Mouse (Mus musculus) brown adipose tissue, adult 24 weeks (tissue): ENCODE data around the gene Fgf15. TPM values are rescaled to one million over a fixed set of nuclear protein-coding genes. Genes with fewer than 3 reads are reported as not detected.

ENCODE experiments used
- H3K27ac ChIP-seq: fragments of 200-500 bp; replicated peaks from 2 replicates; pipeline ENCODE4 v1.5.1; 2012; ENCODE audit warnings: low read depth, mild to moderate bottlenecking, low read length
- H3K4me1 ChIP-seq: fragments of 200-500 bp; 2 replicates; pipeline ENCODE4 v1.6.1; 2012; ENCODE audit warnings: low read length, mixed read lengths; ENCODE audit not compliant: control insufficient read depth, insufficient read depth, insufficient read length
- H3K4me3 ChIP-seq: fragments of 200-500 bp; 2 replicates; pipeline ENCODE4 v1.5.1; 2012; ENCODE audit warnings: low read depth, mild to moderate bottlenecking, low read length, moderate library complexity; ENCODE audit not compliant: insufficient read depth
- polyA plus RNA-seq: library from polyadenylated mRNA; stranded (reverse); fragments of >200 nt; gene quantifications from 2 replicates; pipeline ENCODE4 v1.2.4, GENCODE M21; 2012; ENCODE audit not compliant: missing spikeins, insufficient read depth, insufficient read length

Gene Fgf15
- polyA plus RNA-seq, 1 experiment: not detected

DNA sequence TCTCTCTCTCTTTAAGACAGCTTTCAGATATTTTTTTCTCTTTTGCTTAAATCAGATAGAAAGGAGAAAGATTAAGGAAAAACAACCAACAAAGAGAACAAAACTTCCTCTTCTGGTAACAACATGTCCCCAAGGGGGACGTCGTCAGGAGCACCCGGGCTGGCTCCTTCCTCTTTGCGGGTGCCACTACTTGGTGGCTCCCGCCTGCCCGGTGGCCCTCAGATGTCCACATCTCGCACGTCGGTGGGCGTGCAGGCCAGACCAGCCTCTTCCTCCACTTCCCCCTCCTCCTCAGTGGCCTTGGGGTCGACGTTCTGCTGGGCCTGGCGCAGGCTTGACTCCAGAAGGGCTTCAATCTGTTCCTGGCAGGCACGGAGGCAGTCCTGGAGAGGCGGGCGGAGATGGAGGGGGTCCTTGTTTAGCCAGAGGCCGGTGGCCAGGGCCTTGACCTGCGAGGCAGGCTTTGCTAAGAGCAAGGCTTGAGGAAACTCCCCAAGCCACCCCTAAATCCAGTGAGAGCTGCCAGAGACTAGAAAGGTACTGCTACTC, 36.1 kb downstream of the Fgf15 start:
- Histone ChIP-seq H3K4me3 (no peak overlapping the region), H3K4me1 (peaks cover 17% of the 10 kb centered on the region), H3K27ac (no peak overlapping the region)

DNA sequence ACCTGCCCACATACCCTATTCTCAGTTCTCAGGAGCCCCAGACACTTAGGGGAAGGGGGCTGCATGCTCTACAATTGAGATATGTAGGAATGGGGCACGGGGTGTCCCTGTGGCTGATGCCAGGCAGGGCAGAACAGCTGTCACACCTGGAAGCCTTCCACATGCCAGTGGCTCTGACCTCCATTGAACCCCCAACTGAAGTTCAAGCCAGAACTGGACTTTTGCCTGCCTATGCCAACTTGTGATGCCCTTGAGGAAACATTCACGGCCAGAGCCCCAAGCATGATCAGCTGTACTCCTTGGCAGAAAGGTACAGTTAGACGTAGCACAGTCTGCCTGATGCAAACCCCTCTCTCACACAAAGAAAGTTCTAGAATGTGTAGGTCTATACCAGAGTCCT, 37.0 kb downstream of the Fgf15 start:
- Histone ChIP-seq H3K4me1 (peaks cover 13% of the 10 kb centered on the region), H3K4me3 (no peak overlapping the region), H3K27ac (0 out of 2 replicates have a peak overlapping the region, but pooled peaks have one; percentile 11)

DNA sequence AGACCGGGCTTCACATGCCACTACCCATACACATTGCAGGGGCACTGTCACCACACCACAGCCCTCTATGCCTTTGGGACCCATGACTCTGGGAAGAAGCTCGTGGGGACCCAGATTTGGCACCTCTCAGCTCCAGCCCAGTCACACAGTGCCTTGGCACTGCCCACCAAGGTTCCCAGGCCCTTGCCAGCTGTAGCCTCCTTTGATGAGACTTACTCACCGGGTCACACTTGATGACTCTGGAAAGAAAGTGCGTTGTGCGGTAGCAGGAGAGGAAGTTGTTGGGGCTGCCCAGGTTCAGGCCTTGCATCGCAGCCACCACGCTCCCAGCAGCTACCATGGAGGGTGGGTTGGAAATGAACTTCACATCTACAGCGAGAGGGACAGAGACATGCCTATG, 37.5 kb downstream of the Fgf15 start:
- Histone ChIP-seq H3K4me3 (no peak overlapping the region), H3K4me1 (peaks cover 9% of the 10 kb centered on the region), H3K27ac (0 out of 2 replicates have a peak overlapping the region, but pooled peaks have one; percentile 11)

DNA sequence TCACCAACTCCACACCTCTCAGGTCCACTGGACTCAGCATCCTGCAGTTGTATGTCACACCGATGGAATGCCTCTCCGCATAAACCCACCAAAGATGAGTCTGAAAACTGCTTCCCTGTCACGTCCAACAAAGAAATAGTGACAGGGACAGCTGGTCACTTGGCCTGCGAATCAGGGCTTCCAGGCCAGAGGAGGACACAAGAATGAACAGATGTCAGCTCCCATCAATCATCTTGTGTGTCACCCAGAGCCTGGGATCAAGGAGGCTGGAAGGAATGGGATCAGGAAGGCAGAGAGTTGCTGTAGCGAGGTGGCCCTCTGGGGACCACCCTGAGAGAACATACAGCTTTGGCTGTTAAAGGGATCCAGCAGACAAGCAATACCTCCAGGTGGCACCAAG, 38.6 kb downstream of the Fgf15 start:
- H3K4me1 ChIP-seq: peaks cover 4% of the 10 kb centered on the region
- H3K4me3 ChIP-seq: no peak overlapping the region
- no peak overlapping the region for H3K27ac ChIP-seq

DNA sequence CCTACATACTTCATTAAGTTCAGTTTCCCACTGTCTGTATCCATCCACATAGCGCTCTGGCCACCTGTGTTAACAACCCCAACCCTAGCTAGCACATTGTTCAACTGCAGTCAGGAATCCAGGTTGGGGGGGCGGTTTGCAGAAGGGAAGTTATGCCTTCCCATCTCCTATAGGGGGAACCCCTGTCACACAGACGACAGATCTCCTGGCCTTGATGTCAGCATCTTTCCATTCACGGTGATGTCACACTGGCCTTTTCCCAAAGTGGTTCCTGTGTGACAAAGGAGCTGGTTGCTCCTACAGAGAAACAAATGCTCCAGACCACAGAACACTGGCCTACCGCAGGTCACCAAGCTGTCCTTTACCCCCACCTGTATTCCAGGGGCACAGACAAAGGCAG, 39.2 kb downstream of the Fgf15 start:
- Histone ChIP-seq H3K4me3 (no peak overlapping the region), H3K4me1 (peaks cover 4% of the 10 kb centered on the region), H3K27ac (no peak overlapping the region)

DNA sequence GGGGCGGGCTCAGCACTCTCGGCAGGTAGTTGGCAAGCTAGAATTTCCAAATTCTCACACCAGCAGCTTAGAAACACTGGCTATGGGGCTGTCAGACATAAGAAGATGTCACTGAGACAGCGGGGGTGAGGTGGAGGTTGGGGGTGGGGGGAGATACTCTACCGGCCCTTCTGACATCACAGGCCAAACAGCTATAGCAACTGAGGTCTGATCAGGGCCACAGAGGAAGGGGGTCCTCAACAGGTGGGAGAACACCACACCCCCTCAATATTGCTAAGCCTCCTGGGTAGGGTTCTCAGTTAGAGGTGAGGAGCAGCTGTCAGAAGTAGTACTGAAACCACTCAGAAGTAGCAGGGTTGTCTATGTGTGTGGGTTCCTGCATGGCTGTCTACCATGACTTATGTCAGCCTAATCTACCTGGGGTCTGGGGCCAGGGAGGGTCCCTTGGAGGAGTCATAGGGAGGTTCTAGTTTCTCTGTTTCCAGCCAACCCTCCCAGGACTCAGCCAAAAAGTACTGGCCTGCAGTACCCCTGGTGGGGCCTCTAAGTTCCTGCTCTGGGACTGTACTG, 40.1 kb downstream of the Fgf15 start:
- Histone ChIP-seq H3K27ac (no peak overlapping the region), H3K4me3 (no peak overlapping the region), H3K4me1 (peaks cover 4% of the 10 kb centered on the region)

DNA sequence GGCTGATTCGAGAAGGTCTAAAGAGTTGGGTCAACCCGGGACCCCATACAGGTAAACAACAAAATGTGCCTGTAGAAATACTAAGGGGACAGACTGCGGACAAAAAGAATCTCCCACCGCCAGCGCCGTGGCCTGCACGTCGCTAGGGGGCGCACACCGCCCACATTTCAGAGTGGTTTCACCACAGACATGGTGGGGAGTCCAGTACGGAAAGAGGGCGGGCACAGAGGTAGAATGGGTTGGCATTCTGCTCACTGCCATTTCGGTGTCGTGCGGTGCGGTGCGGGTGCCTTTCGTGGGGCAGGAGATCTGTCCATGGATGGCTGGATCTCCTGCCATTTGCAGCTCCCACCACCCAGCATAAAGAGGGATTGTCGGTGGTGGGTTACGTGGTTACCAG, 41.2 kb downstream of the Fgf15 start:
- H3K4me1 ChIP-seq: peaks cover 7% of the 10 kb centered on the region
- H3K4me3 ChIP-seq: peak overlapping the region; percentile 85
- H3K27ac ChIP-seq: 0 out of 2 replicates have a peak overlapping the region, but pooled peaks have one; percentile 25

DNA sequence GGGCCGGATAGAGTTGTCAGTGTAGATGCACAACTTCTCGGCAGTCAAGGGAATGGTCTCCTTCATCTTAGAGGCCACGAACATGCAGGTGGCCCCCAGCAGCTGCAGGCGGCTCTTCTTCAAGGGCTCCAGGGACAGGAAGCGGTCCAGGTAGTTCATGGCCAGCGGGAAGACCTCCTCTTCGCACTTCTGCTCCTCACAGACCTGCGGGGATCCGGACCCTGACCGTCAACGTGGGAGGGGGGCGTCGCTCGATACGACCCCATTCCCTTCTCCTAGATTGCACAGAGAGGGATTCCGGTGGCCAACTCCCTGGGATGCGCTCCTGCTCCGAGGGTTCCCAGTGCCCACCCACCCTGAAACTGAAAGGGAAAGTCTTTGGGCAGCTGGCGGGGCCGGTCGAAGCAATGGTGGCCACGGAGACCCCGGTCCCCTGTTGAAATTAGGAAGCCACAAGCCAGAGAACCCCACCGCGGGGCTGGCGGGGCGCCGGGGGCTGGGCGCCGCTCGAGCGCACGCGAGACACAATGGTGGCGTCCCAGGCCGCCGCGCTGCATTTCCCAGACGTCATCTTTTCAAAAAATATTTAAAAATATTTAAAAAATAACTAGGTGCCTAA, 41.7 kb downstream of the Fgf15 start:
- Histone ChIP-seq H3K4me3 (peak overlapping the region; percentile 85), H3K4me1 (peaks cover 13% of the 10 kb centered on the region), H3K27ac (0 out of 2 replicates have a peak overlapping the region, but pooled peaks have one; percentile 25)

DNA sequence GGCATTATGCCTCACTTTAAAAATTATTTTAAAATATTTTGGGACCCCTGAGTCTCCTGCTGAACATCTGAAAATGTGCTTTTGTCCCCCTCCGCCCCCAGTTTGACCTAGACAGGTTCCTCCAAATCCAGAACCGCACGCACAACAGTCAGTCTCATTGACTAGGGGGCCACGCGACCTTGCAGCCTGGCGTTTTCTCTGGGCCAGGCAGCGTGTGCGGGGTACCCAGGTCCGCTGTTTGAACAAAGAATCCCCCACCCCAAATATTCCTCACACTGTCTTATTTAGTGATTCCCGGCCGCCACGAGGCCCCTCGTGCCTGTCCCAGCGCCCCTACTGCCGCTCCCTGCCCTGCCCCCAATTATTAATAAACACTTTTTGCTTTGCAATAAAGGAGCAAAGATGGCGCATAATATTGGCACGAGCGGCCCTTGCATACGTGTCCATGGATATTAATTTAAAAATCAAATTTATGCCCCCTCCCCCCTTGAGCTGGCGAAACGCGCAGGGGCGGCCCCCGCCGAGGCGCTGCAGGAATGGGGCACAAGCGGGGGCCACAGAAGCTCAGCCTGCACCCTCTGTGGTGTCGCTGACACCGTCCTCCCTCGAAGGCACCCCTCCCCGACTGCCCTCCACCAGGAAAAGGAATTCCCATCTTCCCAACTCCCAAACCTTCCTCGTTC, 42.5 kb downstream of the Fgf15 start:
- Histone ChIP-seq H3K27ac (peak overlapping the region; percentile 82; the same call in 1 of the 2 replicates), H3K4me1 (peaks cover 11% of the 10 kb centered on the region), H3K4me3 (peak overlapping the region; percentile 85)

DNA sequence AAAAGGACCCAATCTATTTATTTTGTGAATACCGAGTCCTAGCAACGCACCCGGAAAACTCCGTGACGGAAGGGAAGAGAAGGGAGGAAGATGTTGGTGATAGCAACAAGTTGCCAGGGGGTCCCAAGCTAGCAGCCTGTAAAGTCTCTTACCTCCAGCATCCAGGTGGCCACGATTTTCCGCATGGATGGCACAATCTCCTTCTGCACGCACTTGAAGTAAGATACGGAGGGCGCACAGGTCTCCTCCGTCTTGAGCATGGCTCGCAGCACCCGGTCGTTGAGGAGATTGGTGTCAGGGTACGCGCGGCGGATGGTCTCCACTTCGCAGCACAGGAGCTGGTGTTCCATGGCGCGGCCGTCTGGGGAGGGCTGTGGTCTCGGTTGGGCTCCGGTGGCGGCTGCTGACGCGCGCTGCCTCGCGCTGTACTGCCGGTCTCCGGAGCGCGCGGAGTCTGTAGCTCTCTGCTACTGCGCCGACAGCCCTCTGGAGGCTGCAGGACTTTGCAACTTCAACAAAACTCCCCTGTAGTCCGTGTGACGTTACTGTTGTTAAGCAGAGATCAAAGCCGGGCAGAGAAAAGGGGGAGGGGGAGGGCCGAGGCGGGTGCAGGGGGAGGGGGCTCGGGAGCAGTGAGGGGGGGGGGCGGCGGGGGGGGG, 43.1 kb downstream of the Fgf15 start, which contains the start of gene Ccnd1:
Ccnd1 (minus strand) TSS at position 582 of the 659 bp plus-strand sequence.
- peak within 1 kb of the TSS; percentile 82 for H3K27ac ChIP-seq
- H3K4me1 ChIP-seq: peaks cover 8% of the 10 kb centered on the region
- H3K4me3 ChIP-seq: peak within 1 kb of the TSS; percentile 85

DNA sequence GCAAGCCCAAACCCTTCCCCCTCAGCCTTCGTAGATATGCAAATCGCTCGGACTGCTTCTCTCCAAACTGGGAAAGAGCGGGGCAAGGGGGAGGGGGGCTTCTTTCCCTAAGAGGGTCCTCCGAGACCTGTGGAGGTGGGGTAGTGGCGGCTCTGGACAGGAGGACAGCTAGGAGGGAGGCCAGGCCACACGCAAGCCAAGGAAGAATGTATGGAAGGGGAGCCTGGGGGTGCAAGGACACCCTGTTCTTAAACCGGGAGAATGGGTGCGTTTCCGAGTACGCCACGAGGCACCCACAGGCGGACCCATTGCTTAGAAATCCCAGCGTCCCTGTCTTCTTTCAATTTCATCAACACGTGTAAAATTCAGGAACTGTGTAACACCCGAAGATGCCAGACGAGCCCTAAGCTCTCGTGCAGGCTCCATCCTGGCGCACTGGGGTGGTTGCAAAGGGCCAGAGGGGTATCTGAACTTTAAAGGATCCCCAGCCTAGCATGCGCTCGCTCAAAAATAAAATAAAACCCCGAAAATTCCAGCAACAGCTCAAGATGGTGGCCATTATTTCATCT, 43.8 kb downstream of the Fgf15 start:
- Histone ChIP-seq H3K4me1 (peaks cover 8% of the 10 kb centered on the region), H3K27ac (peak overlapping the region; percentile 63), H3K4me3 (peak overlapping the region; percentile 58)

DNA sequence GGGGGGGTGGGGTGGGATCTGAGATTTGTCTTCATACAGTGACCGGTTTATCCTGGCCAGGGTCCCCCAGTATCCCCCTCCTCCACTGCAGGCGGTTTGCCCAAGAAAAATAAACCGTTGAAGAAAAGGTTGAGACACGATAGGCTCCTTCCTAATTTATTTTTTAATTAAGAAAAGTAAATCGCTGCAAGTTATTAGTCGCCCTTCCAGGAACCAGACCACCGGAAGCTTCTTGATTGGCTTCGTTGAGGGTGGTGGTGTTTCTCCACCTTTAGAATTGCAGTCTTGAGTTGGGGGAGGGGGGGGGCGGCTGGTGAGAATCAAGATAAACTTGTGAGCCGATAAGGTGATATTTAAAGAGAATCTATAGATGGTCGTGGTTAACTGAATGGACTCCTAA, 44.3 kb downstream of the Fgf15 start:
- no peak overlapping the region for H3K27ac ChIP-seq
- H3K4me3 ChIP-seq: peak overlapping the region; percentile 58
- peaks cover 8% of the 10 kb centered on the region for H3K4me1 ChIP-seq

DNA sequence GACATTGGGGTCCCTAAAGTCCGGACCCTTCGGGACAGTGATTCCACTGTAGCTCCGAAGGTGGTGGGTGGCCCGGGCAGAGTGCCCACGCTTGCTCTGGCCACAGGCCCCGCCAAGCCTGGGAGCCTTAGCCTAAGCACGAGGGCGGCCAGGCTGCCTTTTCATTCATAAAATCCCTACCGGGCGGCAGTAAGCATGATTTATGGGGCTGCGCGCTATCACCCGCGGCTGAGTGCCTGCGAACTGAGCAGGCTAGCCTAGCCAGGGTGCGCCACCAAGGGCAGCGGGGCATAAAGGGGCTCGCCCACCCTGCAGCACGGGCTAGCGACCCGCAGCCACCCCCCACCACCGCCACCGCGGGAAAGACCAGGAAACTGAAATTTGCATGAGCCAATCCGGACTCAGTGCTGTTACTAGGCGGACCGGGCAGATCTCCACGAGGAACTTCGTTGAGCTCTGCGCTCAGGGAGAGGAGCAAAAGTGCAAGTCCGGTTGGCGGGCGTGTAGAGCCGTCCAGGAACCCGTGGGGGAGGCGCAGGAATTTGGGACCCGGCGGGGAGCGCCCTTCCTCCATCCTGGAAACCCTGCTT, 45.0 kb downstream of the Fgf15 start:
- Histone ChIP-seq H3K27ac (peak overlapping the region; percentile 79), H3K4me1 (peaks cover 8% of the 10 kb centered on the region), H3K4me3 (peak overlapping the region; percentile 66)

DNA sequence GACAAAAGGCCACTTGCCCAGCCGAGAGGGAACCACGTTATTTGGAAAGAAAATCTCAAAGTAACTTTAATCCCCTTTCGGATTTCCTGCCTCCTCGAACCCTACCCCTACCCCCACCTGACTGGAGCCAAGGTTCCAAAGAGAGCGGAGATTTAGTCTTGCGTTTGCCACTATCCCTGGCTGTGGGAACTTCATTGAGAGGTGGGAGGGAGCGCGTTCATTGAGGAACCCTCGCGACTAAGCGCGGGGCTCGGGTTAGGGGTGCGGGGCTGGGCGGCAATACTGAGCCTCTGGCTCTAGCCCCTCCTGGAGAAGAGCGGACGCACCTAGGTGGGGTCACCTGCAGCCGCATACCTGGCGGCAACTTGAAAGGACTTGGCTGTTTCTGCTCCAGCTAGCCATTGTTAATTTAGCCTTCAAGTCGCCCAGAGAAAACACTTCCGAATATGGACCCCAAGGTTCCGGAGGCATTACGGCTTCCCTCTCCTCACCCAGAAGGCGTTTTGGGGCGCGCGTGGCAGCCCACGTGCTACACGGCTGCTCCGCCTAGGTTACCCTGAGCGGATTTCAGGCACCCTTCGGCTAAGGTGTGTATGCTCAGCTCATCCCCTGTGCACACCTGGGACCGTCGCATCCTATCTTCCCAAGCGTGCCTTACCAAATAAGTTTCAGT, 45.9 kb downstream of the Fgf15 start:
- H3K4me1 ChIP-seq: peaks cover 8% of the 10 kb centered on the region
- H3K27ac ChIP-seq: peak overlapping the region; percentile 79
- H3K4me3 ChIP-seq: peak overlapping the region; percentile 52
